Mouse (Mus musculus) megakaryocyte, embryonic 14.5 days (primary cell): ENCODE results near the gene Romo1.

Experiments
- FLI1 ChIP-seq: IDR thresholded peaks from 2 replicates; pipeline ENCODE4 v1.6.1; 2012; ENCODE audit warnings: low read length, inconsistent platforms, mixed read lengths
- GATA1 ChIP-seq: IDR thresholded peaks from 3 replicates; pipeline ENCODE4 v1.6.1; 2012; ENCODE audit warnings: mixed read lengths, low read length, inconsistent platforms, borderline replicate concordance

DNA sequence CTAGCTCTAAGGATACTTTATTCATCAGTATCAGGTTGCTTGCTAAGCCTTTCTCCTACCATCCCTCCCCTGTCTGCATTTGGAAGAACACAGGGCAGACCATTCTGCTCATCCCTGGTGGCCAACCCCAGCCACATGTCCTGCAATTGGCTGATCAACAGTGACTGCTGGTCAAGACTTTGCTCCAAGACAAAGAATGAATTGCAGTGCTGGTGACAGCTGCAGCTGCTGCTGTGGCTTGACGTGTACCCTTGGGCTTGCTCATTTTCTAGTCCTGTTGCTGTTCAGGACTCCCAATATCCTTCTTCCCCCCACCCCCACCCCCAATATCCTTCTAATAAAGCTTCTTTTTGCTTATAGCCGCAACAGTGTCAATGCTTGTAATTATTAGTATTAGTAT, 48.2 kb downstream of the Romo1 start:
- TF ChIP-seq GATA1 (no peak), FLI1 (no peak)
